Mouse (Mus musculus) neural tube, embryonic 10.5 days (tissue): ENCODE results near the gene Gadd45b.

ENCODE experiments used
- DNase-seq: peaks from one replicate; pipeline ENCODE4 v3.0.0-alpha.2; 2017; ENCODE audit warnings: low spot score; ENCODE audit errors: extremely low spot score

Gene Gadd45b

DNA sequence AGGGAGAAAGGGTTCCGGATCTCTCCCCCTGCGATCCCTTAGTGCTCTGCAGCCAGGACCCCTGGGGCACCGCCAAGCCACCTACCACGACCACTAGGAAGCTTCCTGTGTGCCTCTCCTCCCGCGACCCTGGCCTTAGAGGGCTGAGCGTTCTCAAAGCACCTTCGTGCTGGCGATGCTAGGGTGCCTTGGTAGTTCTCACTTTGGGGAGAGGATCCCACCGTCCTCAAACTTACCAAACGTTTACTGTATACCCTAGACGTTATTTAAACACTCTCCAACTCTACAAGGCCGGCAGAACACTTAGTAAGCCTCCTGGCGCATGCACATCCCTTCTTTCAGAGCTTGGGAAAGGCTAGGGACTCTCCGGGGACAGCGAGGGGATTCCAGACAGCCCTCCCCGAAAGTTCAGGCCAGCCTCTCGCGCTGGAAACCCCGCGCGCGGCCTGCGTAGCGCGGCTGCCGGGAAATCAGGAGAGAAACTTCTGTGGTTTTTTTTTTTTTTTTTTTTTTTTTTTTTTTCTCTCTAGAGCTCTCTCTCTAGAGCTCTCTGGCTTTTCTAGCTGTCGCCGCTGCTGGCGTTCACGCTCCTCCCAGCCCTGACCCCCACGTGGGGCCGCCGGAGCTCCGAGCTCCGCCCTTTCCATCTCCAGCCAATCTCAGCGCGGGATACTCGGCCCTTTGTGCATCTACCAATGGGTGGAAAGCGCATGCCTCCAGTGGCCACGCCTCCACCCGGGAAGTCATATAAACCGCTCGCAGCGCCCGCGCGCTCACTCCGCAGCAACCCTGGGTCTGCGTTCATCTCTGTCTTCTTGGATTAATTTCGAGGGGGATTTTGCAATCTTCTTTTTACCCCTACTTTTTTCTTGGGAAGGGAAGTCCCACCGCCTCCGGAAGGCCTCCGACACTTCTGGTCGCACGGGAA is at the start of gene Gadd45b:
Gadd45b (plus strand) TSS at position 775 of the 928 bp plus-strand sequence.
- DNase-seq = peak; percentile 98

DNA sequence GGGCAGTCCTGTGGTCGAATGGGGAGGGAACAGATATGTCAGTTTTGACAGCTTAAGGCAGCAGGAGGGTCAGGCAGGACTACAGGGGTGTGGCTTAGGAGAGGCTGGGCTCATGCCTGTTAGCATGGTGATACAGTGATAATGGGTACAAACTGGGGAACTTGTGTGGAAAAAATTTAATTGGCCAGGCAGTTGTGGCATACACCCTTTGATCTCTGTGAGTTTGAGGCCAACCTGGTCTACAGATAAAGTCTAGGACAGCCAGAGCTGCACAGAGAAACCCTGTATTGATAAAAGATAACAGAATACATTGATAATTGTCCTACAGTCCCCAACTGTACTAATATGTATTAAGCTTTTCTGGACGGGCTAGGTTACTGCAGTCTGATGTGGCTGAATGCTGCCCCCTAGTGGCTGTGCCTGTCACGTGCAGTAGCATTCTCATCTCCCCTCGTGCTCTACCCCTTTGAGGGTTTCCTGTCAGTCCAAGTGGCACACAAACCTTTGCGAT is 49.7 kb upstream of the Gadd45b start:
- peak; percentile 62 for DNase-seq

DNA sequence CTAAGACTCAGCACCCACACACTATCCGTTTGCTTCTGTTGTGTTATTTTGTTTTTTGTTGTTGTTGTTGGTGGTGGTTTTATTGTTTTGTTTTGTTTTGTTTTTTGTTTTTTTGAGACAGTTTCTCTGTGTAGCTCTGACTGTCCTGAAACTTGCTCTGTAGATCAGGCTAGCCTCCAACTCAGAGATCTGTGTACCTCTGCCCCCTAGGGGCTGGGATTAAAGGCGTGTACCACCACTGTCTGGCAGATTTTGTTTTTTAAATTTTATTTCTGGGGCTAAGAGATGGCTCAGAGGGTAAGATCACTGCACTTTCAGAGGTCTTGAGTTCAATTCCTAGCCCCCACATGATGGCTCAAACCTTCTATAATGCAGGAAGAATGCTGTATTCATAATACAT is 49.0 kb upstream of the Gadd45b start:
- no peak for DNase-seq

DNA sequence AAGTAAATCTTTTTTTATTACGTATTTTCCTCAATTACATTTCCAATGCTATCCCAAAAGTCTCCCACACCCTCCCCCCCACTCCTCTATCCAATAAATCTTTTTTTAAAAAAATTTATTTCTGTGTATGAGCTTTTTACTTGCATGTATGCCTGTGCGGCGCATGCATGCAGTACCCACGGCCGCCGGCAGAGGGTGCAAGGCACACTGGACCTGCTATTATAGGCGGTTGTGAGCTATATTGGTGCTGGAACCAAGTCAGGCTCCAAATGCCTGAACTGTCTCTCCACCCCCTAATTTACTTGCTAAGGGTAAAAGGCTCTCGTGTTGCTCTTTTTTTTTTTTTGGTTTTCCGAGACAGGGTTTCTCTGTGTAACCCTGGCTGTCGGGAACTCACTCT is 48.6 kb upstream of the Gadd45b start:
- peak; percentile 78 for DNase-seq

DNA sequence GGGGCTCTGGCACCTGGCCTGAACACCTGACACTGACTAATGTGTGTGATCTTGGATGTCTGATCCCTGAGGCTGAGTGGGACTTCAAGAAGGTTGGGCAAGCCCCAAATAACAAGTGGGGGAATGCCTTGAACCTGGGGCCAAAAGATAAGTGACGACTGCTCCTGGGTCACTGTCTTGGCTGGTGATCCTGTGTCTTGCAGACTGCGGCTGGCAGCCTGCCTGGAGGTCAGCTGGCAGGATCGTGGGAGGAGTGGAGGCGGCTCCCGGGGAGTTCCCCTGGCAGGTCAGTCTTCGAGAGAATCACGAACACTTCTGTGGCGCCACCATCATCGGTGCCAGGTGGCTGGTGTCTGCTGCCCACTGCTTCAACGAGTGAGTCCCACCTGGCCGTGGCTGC is 42.7 kb upstream of the Gadd45b start:
- DNase-seq = no peak

DNA sequence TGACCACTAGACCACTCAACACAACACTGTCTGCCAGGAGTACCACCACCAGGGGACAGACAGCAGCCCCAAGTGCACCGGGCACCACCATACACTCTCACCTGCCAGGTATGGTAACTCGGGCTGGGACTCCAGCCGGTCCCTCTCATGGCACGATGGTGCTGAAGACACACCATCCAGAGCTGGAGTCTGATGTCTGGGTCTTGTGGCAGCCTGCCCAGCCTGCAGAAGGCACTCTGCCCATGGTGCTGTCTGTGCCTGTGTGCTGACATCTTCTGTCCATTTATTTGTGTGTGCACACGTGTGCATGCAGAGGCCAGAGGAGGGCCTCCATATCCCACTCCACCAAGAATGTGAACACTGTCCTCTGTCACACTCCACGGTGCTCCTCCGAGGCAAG is 34.8 kb upstream of the Gadd45b start:
- no peak for DNase-seq

DNA sequence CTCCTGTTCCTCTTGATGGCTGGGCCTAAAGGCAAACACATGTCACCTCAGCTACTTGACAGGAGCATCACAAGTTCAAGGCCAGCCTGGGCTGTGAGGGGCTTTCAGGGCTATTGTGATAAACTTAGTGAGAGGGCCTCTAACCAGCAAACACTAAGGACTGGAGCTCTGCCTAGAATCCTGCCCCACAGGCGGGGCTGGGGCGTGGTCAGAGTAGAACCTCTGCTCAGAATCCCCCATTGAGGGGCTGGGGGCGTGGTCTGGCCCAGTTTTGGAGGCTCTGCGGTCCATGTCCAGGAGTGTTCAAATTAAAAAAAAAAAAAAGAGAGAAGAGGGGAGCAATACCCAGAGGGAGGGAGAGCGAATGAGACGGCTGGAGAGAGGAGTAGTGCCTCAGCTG is 34.2 kb upstream of the Gadd45b start:
- DNase-seq = no peak

DNA sequence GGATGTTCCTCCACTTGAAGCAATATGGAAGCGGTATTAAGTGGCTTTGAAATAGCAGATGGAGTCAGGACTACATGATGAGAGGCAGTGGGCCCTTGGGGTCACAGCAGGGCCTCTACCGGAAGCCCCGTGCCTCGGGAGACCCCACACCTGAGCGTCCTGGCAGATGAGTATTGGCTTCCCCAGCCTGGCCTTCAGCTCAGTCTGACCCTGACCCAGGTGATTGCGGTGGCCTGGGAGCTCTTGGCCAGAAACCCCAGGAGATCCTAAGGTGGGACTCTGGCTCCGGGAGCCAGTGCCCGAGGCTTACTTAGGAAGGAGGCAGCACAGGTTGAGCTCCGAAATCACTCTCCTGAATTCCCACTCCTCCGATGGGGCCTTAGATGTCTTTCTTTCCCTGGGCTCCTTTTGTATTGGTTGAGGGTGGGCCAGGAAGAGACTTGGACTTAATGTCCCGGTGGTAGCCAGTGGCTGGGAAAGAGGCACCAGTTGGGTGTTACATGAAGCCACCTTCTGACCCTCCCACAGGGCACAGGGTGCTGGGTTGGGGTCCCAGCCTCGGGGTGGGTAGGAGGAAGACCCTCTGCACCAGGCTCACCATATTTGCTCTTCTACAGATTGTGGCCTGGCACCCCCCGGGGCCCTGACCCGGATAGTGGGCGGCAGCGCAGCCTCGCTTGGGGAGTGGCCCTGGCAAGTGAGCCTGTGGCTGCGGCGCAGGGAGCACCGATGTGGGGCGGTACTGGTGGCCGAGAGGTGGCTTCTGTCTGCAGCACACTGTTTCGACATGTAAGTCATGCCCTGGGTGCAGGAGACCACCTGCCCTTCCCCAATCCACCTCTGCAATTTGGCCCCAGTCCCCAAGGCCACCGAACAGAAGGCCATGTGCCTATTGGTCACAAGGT is 33.0 kb upstream of the Gadd45b start:
- no peak for DNase-seq

DNA sequence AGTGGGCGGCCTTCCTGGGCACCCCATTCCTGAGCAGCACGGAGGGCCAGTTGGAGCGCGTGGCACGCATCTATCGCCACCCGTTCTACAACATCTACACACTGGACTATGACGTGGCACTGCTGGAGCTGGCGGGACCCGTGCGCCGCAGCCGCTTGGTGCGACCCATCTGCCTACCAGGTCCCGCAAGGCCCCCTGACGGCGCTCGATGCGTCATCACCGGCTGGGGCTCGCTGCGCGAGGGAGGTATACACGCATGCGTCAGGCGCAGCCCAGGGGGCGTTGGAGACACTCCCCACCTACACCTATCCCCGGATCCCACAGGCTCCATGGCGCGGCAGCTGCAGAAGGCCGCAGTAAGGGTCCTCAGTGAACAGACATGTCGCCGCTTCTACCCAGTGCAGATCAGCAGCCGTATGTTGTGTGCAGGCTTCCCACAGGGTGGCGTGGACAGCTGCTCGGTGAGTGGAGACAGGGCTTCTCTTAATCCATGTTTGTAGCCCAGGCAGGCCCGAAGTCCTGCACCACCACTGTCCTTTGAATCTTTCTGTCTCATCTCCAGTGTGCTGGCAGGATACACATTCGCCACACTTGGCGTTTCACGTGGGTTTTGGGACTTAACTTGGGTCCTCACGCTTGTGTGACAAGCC is 31.9 kb upstream of the Gadd45b start:
- DNase-seq = no peak

DNA sequence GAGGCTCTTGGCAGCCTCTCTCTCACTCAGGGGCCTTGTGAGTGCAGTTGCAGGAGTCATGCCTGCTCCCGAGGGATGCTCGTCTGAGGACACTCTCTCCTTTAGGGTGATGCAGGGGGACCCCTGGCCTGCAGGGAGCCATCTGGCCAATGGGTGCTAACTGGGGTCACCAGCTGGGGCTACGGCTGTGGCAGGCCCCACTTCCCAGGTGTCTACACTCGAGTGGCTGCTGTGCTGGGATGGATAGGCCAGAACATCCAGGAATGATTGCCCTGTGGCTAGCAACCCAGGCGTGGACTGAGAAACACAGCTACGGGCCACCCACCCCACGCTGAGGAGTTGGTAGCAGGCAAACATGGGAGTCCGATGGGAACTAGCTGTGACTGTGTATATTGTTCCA is 30.8 kb upstream of the Gadd45b start:
- DNase-seq = no peak

DNA sequence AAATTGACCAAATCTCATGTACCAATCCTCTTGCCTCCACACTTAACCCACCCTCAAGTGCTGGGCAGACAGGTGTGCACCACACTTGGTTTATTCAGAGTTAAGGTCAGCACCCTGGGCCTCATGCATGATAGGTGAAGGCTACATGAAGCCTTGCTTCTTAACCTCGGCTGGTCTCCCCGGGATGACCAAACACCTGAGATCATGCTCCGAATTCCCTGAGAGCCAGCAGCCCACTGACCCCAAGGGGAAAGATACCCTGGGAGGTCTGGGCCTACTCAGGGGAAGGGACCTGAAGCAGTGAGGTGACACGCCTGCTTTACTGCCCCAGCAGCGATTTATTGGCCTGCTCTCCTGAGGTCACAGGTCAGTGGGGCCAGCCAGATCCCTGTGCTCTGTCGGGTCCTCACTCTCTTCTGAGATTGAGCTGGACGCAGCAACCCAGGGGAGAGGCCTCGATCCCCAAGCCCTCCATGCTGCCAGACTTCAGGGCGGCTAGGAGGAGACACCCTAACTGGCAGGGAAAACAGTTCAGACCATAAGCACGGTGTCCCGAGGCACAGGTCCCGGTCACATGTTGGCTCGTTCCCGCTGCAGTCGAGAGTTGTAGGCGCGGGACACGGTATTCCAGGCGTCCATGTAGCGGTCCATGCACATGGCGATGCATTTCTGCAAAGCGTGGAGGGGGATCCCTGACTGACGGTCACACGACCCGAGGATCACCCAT is 30.1 kb upstream of the Gadd45b start:
- DNase-seq = no peak

DNA sequence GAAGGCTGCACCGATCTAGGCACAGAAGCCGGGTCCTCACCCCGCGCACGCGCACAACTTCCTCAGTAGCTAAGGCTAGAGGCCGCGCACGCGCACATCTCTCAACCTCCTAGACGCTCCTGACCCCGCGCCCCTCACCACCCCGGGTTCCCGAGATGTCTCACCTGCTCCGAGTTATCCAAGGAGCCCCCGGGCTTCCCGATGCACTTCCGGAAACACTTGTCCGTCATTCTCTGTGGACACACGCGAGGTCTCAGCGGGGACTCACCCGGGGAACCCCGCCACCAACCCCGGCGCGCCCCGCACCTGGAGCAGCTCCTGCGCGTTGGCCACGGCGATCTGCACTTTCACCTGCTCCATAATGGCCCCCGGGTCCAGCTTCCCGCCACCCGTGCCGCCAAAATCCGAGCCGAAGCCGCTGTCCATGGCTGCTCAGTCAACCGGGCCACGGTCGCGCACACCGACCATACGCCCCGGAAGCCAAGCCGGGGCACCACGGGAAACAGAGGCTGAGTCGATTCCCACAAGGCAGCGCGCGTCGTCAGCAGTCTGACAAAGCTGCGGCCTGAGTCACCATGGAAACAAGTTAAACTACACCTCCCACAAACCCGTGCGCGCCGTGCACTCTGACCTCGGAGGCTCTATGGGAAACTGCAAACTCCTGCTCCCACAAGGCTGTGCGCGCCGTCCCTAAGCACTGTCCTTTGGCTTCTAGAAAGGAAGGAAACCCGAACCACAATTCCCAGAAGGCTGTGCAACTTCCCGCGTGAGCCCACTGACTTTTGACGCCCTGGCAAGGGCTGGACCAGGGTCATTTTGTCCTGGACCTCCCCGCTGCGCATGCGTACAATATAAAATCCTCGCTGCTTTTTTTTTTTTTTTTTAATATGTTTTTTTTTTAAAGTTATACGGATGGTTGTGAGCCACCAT is 29.3 kb upstream of the Gadd45b start, which contains the start of gene Timm13:
Timm13 (minus strand) TSS at position 652 of the 930 bp plus-strand sequence.
- peak; percentile 99 for DNase-seq

DNA sequence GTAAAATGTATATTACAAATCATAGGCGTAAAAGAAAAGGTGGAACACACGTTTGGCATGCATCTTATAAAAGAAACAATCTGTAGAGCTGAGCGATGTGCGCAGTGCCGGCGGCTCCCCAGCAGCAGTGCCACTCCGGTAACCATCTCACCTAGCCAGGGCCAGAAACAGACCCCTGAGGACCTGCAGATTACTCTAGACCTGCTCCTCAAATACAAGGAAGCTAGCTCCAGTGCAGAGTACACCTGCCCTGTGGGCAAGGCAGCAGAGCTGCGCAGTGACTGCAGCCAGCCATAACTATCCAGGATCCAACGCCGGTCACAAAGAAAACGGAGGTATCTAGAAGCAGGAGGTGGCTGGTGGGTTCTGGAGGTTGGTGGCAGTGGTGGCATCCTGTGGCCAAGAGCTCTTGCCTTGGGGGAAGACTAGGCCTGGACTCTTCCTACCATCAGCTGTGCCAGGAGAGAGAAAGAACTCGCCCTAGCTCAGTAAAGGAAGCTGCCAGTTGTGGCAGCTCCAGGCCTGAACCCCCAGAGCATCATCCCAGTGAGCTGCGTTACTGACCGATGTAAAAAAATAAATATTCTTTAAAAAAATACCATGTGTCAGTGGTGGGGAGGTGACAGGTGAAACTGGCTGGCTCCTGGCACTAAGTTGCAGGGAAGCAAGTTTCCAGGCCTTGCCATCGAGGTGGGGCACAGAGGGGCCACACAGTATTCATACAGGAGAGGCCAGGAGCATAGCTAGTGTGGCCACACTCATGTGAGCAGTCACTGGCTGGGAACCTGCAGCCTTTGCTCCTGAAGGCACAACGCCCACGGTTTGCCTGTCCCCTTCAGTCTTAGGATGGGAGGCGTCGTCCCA is 28.2 kb upstream of the Gadd45b start:
- DNase-seq = no peak

DNA sequence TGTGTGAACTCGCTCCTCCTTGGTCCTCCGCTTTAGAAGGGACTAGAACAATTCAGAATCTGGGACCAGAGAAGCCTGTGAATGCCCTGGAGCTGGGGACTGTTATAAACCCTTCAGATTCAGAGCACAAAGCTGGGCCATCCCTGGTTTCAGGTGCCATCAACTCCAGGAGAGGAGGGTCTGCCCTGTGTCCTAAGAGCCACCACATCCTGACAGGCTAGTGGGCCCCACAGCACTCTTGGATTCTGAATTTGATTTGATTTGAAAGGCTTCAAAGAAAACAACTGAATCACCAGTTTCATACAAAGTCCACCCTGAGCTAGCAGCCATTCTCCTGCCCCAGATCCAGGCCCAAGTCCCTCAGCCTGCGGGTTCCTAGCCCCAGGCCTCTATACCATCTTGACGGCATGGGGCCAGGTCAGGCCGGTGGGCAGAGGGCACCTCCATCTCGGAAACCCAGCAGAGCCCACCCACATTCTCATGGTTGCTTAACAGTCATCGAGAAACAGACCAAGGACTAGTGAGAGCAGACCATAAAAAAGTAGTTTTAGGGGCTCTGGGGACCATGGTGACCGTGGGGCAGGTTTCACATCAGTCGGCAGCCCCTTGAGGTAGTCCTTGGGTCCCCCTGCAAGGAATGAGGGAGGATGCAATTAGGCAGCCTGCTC is 27.5 kb upstream of the Gadd45b start:
- no peak for DNase-seq

DNA sequence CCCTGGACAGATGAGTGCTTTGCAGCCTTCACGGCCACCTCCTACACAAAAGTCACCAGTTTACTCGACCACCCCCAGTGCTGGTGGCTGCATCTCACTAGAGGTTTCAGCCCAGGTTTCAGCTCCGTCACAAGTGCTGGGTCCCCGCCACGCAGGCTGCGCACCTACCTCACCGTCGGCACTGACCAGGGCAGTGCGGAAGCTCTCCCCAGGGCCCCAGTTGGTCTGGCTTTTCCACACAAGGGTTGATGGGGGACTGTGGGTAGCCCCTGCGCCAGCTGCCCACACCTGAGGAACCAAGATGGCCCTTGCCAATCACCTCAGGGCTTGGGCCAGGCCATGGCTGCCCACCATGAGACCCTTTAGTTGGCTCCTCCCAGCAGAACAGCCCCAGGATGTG is 26.6 kb upstream of the Gadd45b start:
- no peak for DNase-seq

DNA sequence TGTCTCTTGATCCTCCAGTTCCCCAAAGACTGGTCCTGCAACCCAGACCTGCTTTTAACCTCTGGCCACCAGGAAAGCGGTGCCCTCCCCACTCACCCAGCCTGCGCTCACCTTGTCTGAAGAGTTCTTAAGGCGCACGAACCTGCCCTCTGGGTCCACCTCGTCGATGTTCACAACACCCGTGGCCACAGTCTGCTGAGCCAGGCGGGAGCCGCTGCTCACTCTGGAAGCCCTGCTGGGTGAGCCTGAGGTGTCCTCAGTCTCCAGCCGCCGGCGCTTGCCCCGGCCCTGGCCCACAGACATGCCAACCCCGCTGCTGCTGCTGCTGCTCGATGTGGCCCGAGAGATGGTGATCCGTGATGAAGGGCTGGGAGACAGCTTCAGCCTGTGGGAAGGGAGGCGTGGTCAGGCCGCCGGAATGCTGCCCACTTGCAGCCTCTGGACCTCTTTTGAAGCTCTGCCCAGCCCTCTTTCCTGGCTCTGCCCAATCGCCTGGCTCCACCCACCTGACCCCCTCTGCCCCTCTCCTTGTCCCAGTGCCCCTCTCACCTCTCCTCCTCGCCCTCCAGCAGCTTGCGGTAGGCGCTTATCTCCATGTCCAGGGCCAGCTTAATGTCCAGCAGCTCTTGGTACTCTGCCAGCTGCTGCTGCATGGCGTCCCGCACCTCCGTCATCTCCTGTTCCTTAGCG is 25.7 kb upstream of the Gadd45b start:
- DNase-seq = no peak

DNA sequence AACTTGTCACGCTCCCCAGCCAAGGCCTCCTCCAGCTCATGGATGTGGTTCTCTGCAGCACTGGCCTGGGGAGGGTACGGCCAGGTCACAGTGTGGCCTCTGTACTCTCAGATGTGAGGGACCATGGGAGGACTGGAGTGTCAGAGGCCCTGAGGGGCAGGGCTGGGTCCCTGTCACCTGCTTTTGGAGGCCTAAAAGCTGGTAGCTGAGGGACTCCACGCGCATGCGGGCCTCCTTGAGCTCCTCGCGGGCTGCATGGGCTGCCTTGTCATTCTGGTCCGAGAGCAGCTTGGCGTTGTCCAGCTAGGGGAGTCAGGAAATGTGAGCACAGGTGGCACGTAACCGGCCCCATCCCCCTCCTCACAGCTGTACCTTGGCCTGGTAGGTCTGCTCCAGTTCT is 25.2 kb upstream of the Gadd45b start:
- DNase-seq = no peak
